Mouse (Mus musculus) megakaryocyte, adult 5-6 weeks (primary cell): ENCODE data around the gene Tmem40. TPM values are rescaled to one million over a fixed set of nuclear protein-coding genes. Genes with fewer than 3 reads are reported as not detected.

Source experiments
- ATAC-seq: 2 replicates; pipeline ENCODE4 v1.8.0; 2016; ENCODE audit warnings: mild to moderate bottlenecking, inconsistent platforms; ENCODE audit not compliant: poor library complexity, severe bottlenecking
- total RNA-seq, 2 experiments: library from RNA; stranded (forward) in 1 of 2; stranded (reverse) in 1 of 2; fragments of 153-499, 151-499 nt in 1 of 2; fragments of 221-1000, 200-1000 nt in 1 of 2; gene quantifications; 2 replicates each; pipeline versions ENCODE4 v1.2.3 to v1.2.4; 2015 to 2017

Tmem40 gene
- 7.7 and 12.4 TPM in 2 replicates for total RNA-seq (2015)
- total RNA-seq (2017): 7.7 and 15.2 TPM in 2 replicates

DNA sequence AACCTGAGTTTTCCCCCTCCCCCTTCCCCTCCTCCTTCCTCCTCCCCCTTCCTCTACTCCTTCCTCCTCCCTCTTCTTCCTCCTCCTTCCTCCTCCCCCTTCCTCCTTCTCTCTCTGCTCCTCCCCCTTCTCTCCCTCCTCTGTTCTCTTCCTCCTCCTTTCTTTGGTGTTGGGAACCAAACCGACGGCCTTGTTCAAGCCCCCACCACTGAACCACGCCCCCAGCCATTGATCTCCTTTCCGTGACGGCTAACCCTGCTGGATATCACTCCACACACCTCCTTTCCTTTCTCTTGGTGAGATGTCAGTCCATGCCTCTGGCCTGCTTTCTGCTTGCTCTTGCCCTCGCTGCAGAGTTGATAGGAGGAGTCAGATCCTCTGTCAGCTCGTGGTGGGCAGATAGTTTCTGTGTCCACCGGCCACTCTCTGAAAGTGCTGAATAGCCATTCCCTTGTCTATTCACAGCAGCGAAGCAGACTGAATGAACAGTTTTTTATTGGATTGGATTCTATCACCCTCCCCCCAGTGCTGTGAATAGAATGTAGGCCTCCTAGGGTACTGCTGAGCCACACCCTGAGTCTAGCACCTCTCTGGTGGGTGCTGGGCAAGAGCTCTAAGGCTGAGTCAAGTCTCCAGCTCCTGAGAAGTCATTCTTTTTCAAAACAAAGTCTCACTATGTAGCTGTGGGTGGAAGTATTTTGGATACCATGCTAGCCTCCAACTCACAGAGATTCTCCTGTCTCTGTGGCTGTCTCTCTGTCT, at the start of gene Tmem40:
TSS of gene Tmem40 (minus strand) at position 416 of the 762 bp plus-strand sequence.
- ATAC-seq: 0 out of 2 replicates have a peak, but pooled peaks have one; percentile 2

DNA sequence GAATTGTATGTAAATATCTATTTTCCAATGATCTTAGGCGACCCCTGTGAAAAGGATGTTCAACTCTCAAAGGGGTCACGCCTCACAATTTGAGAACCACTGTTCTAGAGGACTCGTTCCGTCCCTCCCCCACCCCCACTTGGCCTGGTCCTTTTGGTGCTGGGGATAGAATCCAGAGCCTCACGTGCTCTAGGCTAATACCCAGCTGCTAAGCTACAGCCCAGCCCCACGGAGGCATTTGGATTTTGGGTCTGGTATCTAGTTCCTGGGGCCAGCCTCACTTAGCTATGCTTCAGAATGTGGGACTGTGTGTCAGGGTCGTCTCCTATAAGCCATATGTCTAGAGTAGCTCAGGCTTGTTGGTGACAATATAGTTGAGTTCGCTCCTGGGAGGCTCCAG, 49.4 kb upstream of the Tmem40 start:
- no peak for ATAC-seq

DNA sequence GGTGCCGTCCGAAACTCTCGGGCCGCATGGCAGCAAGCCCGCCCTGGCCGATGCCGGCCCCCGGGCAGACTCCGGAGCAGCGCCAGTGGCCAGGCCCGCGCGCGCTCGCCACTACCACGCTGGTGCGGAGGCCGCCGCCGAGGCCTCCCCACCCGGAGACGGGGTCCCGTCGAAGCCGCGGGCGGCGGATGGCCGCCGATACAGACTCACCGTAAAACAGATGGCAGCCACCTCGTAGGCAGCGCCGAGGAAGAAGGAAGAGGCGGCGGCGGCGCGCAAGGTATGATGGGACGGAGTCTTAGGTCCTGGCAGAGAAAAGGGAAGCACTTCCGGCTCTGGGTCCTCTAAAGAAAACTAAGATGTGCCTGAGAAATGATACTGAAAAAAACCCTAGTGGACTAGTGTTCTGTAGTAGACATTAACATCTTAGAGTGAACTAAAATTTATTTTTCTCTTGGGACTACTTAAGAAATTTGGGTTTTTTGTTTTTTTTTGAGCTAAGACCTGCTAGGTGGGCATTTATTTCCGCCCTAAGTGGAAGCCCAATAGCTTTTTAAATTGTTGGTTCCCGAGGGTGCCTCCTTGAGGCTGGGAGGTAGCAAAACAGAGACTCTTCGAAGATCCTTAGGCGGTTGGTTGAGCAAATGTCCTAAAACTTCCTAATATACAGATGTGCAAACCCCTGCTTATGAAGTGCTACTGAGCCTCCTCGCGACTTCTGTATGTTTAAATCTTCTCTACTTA, 46.5 kb upstream of the Tmem40 start, which contains the start of gene Rpl32:
TSS of gene Rpl32 (minus strand) at position 260 of the 744 bp plus-strand sequence.
- peak; percentile 93 for ATAC-seq

DNA sequence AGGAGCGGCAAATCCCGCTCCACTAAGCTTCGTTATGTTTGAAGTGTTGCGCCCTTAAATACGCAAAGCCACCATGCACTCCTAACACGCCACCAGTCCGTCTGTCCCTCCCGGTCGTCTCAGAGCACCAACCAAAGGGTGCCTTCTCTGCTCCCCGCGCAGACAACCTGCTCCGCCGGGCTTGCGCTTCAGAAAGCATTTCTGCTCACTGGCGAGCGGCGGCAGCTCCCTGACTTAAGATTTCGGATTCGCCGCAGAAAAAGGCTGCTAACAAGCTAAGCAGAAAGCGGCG, 45.9 kb upstream of the Tmem40 start:
- ATAC-seq: no peak

DNA sequence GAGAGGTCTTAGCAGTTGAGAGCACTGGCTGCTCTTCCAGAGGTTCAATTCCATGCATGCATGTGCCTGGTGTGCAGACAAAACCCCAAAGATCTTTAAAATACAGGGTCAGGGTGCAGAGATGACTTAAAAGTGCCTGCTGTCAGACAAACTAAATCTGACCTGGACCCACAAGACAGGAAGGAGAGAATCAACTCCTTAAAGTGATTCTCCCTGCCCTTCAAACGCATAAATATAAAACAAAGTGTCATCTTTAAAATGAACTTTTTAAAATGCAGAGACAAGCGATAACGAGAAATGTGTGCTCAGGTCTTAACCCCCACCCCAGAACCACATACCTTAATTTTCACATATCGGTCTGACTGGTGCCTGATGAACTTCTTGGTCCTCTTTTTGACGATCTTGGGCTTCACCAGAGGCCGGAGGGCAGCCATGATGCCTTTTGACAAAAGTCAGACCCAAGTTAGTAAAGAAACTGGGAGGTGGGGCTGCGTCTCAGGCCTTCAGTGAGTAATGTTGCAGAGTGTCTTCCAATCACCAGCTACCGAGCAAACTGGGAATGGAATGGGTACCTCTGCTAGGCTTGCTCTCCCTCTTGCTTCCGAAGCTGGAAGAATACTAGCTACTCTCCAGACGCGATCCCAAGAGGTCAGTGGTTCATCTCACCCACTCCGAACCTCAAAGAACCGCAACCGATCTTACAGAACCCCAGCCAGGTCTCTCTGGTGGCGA, 45.4 kb upstream of the Tmem40 start:
- ATAC-seq: no peak

DNA sequence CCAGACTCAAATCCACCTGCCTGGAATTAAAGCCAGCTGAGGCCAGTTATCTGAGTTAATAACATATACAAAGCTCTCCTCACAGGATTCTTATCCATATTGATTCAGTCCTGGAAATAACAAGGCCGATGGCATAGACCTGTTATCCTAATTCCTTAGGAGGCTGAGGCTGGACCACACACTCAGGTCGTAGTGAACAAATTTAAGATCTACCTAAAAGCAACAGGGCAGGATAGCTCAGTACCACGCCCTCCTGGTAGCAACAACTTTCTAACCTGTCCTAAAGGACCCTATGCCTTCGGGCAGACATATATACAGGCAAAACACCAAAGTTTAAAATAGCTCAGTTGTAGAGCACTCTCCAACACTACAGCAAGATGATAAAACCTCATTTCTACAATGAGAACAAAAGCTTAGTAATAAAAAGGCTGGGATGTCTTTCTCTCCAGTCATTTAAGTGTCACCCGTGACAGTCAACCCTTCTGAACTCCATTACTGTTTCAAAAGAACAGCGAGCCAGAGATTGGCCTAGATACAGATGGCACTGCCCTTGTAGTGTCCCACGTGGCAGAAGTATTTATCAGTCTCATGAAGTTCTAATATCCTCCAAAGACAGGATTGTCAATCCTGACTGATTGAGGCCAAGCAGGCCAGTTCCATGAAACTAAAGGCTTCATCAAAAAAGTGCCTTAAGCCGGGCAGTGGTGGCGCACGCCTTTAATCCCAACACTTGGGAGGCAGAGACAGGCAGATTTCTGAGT, 42.4 kb upstream of the Tmem40 start:
- no peak for ATAC-seq

DNA sequence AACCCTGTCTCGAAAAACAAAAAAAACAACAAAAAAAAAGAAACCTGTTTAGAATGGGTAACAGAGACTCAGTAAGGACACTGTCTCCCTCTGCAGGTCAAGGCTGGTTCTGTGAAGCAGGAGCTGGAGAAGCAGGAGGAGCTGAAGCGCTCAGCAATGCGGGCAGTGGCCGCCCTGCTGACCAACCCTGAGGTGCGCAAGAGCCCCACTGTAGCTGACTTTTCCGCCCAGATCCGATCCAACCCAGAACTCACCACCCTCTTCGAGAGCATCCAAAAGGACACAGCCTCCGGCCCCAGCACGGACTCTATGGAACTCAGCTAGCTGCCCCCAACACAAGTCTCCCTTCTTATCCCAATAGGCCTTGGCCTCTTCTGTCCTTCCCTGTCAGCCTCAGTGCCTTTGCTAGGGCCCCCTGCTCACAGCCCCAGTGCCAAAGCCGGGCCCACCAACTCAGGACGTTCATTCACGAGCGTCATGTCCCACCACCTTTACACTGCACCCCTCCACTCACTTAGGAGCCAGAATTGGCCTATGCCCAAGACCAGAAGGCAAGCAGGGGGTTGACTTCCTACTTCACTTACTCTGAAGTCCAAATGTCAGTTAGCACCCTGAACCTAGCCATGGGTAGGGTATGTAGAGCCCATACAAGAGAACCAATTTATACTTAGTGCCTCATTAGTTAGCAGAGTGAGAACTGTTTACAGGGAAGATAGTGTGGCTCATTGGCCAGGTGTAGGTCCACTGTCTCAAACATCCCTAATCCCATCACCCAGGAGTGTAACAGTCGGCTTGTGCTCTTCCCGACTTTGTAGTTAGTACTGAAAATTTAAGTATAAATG, 41.6 kb upstream of the Tmem40 start:
- ATAC-seq: peak; percentile 71; the same call in 1 of the 2 replicates

DNA sequence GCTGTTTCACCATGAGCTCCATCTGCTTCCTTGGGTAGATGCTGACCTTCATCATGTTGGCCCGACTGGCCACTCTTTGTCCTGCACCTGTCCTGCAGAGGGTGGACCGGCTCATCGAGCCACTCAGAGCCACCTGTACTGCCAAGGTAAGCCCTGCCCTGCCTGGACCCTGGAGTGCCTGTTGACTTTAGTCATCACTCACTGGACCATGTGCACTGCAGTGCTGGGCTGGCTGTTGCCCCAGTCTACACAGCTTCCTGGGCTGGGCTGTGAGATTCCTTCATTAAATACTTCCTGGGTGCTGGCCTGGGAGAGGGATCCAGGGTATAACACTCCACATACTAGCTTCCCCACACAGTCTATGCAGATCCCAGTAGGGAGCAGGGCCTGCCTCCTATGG, 39.6 kb upstream of the Tmem40 start:
- no peak for ATAC-seq

DNA sequence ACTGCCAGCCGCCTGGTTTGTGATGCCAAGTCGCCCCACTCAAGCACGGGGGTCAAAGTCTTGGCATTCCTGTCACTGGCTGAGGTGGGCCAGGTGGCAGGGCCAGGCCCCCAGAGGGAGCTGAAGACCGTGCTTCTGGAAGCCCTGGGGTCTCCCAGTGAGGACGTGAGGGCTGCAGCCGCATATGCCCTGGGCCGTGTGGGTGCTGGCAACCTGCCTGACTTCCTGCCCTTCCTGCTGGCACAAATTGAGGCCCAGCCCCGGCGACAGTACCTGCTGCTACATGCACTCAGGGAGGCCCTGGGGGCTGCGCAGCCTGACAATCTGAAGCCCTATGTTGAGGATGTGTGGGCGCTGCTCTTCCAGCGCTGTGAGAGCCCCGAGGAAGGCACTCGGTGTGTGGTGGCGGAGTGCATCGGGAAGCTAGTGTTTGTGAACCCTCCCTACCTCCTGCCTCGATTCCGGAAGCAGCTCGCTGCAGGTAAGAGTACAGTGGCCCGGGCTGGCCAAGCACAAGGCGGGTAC, 30.5 kb upstream of the Tmem40 start:
- ATAC-seq: peak; percentile 57

DNA sequence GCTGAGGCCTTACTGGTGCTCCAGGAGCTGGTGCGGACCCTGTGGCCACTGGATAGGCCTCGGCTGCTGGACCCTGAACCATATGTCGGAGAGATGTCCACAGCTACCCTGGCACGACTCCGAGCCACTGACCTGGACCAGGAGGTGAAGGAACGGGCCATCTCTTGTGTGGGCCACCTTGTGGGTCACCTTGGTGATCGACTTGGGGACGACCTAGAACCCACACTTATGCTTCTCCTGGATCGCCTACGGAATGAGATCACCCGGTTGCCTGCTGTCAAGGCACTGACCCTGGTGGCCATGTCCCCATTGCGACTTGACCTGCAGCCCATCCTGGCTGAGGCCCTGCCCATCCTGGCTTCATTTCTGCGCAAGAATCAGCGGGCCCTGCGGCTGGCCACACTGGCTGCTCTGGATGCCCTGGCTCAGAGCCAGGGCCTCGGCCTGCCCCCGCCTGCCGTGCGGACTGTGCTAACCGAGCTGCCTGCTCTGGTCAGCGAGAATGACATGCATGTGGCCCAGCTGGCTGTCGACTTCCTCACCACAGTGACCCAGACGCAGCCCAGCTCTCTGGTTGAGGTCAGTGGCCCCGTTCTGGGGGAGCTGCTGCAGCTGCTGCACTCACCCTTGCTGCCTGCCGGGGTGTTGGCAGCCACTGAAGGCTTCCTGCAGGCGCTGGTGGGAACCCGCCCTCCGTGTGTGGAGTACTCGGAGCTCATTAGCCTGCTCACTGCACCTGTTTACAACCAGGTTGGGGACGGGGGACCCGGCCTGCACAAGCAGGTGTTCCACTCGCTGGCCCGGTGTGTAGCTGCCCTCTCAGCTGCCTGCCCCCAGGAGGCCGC, 29.9 kb upstream of the Tmem40 start:
- peak; percentile 84 for ATAC-seq

DNA sequence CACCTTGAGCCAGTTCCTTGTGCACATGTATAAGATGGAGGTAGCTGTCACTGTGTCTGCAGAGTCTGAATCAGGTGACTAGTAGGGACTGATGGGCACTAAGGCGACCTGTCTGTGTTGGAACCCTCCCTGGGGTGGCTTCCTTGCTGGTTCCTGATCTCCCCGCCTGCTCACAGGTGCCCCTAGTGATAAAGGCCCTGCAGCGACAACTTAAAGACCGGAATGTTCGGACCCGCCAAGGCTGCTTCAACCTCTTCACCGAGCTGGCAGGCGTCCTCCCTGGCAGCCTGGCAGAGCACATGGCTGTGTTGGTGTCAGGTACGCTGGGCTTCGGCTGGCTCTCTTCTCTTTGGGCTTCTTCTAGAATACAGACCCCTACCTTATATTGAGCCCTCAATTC, 28.8 kb upstream of the Tmem40 start:
- ATAC-seq: no peak

DNA sequence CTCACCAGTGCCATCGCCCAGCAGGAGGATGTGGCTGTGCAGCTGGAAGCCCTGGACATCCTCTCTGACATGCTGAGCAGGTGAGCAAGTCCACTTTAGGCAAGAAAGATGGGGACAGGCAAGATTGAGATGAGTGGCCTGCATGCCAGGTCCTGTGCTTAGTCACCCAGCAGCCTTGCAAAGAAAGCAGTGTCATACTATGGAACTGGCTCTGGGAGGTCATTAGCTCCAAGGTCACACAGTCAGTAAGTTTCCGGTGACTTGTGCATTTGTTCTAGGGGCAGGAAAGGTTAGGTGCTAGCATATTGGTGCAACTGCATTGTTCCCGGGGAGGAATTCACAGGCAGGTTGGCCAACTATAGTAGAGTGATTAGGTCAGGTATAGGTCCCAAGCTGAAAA, 20.6 kb upstream of the Tmem40 start:
- no peak for ATAC-seq

DNA sequence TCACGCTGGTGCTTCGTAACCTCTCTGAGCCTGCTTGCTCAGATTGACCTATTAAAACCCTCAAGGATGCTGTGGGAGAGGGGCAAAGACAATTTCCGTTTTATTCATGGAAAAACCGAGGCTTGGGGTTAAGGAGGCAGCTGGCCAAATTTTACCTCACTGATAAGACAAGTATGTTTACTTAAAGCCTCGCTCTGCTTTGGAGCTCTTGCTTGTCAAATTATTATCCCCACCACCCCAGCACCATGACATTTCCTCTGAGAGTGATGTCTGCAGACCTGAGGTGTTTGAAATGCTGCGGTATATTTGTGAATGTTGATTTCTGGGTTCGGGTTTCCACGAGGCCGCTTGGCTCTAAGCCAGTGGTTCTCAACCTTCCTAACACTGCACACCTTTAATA, 14.2 kb upstream of the Tmem40 start:
- no peak for ATAC-seq

DNA sequence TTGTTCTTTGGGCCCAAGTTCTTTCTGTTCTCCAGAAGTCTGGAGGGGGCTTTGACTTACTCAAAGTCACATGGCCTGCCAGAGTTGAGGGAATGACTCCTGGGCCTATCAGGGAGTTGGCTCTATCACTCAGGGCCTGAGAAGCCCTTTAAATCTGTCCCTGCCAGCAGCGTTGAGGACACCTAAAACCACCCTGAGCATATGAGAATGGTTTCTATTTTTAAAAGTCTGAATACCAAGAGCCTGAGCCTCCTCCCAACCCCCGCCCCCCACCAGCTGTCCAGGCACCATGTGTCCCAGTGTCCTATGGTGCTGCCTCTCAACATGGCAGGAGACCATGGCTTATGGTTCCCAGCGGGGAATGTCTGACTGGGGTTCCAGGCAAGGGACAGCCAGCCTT, 13.6 kb upstream of the Tmem40 start:
- no peak for ATAC-seq

DNA sequence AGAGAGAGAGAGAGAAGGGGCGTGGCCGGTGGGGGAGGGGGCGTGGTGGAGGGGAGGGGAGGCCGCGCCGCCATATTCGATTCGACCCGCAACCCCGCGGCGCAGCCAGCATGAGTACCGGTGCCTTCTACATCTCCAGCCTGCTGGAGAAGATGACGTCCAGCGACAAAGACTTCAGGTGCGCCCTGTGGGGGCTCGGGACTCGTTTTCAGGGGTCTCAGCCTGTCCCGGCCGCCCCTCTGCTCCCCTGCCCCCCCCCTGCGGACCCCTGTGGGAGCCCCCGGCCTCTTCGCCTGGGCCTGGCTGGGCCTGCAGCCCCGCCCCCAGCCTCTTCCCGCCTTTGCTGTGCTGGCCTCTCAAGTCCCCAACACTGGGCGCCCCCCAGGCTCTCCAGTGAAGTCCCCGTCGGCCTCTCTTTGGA, 12.3 kb upstream of the Tmem40 start, which contains the start of gene Cand2:
TSS of gene Cand2 (plus strand) at position 38 of the 421 bp plus-strand sequence.
- ATAC-seq: peak; percentile 59

DNA sequence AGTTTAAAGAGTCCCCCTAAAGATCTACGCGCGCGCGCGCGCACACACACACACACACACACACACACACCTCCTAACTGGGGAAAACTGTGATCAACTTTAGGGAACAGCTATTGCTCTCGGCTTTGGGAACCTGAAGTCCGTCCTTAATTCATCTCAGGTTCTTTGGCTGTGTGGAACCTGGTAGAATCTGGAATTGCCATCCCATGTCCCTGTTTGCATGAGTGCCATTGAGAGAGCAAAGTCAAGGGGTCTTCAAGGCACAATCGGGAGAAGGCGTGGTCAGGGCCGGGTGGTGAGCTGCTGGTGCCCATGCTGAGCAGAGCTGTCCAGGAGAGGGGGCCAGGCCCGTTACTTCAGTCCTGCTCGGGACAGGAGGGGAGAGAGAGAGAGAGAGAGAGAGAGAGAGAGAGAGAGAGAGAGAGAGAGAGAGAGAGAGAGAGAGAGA, 11.8 kb upstream of the Tmem40 start:
- peak; percentile 53; the same call in 1 of the 2 replicates for ATAC-seq

DNA sequence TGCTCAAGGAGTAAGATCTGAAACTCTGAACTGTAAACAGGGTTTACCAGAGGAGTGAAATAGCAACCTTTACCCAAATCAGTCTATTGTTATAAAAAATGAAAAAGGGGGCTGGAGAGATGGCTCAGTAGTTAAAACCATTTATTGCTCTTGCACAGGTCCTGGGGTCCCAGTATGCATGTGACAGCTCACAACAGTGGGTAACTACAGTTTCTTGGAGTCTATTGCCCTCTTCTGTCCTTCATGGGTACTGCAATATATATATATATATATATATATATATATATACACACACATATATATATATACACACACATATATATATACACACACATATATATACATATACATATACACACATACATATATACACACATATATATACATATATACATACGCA, 10.4 kb upstream of the Tmem40 start:
- no peak for ATAC-seq

DNA sequence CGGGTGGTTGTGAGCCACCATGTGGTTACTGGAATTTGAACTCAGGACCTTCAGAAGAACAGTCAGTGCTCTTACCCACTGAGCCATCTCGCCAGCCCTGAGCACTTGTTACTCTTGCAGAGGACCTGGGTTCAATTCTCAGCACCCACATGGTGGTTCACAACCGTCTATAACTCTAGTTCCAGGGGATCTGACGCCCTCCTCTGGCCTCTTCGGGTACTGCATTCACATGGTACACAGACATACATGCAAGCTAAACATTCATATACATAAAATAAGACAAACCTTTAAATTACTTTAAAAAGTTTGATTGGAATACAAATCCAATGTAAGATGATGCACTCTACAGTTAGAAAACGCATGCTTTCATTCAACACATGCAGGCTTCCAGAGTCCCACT, 10.0 kb upstream of the Tmem40 start:
- no peak for ATAC-seq

DNA sequence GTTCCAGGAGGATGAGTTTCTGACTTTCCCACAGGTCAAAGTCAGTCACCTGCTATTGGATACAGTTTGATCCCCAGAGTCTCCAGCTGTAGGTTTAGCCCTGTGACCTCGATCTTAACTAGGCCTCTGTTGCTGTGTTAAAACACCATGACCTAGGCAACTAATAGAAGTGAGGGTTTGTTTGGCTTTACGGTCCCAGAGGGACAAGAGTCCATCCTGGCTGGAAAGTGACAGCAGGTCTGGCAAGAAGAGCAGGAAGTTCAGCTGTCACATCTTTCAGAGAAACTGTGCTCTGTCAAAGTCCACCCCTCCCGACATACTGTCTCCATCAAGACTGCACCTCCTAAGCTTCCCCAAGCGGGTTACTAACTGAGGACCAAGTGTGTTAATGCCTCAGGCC, 8.6 kb upstream of the Tmem40 start:
- no peak for ATAC-seq
